Mouse (Mus musculus) gonadal fat pad, adult 2 months (tissue): ENCODE measurements at regions not wholly inside any gene's neighbourhood (a gene's known extent, or its start where the extent isn't known, plus 50 kb on each side); places are given as distances from the start of the nearest gene placed in this dataset.

Experiments used
- DNase-seq: peaks from one replicate; pipeline ENCODE4 v3.0.0-alpha.2; 2012; ENCODE audit warnings: low read depth

DNA sequence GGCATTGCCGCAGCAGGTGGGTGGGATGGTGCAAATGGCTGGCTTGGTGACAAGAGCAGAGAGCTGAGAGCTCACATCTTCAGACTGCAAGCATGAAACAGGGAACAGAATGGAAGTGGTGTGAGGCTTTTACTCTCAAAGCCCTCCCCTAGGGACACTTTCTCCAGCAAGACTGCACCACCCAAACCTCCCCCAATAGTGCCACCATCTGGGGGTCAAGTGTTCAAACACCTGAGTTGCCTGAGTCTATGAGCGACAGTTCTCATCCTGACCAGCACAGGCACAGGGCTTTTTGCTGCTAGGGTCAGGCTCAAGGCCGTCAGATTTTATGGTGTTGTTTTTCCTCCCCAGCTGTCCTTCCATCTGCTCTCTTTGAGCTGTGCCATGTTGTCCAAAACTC lies 337.9 kb upstream of the Eif4g2 start:
- DNase-seq = no peak

DNA sequence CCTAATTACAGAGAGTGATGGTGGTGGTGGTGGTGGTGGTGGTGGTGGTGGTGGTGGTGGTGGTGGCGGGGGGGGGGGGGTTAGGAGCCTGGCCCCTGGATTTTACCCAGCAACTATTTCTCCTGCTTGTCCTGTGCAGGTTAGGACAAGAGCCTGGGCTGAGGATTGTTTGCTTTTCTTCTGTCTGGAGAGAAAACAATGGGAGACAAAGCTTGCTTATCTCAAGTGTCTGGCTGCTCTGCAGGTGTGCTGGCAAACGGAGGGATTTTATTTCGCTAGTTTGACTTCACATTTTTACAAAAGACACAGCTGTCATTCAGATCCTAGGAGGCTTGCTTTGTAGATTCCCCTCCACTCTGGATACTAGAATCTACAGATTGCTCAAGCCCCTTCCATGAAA lies 334.9 kb upstream of the Eif4g2 start:
- no peak for DNase-seq

DNA sequence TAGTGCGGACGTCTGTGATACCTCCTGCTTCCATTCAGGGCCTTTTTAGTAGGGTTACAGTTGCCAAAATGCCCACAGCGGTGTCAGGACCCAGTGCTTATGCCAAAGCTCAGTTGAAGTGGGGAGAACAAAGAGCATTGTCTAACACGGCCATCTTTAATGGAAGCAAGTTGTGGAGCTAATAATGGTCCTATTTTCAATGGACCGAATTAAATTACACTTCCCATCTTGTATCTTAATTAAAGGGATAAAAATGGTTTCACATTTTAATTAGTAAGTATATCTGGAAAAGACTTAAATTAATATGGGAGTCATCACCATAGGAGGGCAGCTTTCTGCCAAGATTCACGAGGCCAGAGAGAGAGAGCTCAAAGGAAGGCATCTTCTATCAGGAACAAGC lies 333.2 kb upstream of the Eif4g2 start:
- DNase-seq = no peak

DNA sequence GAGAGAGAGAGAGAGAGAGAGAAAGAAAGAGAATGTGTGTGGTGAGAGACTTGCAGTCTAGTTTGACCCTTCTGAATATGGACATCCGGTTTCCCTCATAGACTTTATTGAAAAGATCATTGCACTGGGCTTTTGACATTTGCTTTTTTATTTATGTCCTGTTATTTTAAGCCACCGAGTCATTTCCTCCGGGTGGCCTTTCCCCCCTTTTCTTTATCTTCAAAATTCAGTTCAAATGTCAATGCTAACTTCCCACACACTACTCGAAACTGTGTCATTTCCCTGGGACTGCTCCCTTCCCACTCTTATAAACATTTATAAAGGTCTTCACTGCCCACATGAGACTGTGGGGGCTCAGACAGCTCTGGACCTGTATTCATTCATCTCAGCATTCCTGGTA lies 330.9 kb upstream of the Eif4g2 start:
- no peak for DNase-seq

DNA sequence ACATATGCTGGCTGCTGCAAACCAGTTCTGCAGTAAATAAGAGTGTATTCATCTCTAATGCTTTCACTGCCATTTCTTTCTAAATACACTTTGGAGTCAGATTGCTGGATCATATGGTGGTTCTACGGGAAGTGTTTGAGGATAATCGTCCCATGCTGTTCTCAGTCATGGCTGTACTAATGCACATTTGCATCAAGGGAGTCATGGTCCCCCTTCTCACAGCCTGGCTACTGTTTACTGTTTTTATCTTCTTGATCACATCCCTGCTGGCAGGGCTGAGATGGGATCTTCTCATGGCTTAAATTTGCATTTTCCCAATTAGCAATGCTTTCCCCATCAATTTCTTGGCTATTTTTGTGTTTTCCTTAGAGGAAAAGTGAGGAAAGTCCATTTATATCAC lies 330.1 kb upstream of the Eif4g2 start:
- no peak for DNase-seq

DNA sequence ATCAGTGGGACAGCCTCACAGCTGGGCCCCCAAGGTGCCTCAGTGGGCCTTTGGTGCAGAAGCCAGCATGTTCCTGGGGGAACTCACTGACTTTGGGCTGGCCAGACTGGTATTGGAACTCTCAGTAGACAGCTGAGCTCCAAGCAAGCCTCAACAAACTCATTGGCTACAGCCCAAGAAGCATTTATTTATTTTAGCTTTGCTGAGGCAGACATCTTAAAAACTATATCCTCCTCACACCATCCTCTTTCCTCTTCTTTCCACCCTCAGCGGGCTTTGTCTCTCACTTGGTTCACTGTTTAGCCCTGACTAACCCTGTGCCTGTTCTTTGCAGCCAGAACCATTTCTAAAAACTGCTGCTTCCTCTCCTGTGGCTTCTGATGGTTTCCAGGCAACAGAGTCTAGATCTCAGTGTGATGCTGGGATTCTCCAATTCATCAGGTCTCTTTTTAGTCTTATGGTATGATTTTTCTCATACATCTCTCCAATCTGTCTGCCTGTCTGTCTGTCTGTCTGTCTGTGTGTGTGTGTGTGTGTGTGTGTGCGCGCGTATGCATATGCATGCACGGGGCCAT lies 328.6 kb upstream of the Eif4g2 start:
- no peak for DNase-seq

DNA sequence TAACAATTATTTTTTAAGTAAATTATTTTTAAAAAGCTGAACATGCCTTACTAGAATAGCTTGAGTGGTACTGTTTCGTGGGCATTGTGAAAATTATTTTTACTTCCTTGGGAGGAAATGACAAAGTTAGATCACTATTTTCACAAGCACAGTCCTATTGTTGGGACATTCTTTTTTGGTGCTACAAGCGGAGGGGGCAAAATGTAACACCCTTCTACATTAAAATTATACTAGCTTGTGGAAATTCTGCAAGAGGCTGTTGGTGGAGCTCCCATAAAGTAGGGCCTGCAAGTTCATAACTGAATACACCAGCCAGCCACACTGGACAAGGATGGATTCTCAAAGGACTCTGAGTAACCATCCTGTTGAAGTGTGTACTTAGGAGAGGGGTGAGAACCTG lies 313.1 kb upstream of the Eif4g2 start:
- no peak for DNase-seq

DNA sequence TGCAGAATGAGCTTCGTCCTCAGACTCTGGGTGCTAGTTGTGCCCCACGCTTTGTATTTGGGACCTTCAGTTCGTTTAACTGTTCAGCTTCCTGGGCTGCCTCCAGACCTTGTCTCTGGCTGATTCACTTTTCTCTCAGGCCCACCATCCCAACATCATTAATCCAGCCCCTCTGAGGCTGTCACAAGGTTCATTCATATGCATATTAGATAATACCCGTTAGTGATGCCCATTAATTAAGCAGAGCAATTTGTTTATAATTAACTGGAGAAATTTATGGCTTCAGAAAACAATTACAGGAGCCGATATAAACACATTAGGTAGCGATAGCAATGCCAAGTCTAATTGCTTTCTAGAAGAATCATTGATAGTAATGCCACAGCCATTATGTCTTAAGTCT lies 312.3 kb upstream of the Eif4g2 start:
- no peak for DNase-seq

DNA sequence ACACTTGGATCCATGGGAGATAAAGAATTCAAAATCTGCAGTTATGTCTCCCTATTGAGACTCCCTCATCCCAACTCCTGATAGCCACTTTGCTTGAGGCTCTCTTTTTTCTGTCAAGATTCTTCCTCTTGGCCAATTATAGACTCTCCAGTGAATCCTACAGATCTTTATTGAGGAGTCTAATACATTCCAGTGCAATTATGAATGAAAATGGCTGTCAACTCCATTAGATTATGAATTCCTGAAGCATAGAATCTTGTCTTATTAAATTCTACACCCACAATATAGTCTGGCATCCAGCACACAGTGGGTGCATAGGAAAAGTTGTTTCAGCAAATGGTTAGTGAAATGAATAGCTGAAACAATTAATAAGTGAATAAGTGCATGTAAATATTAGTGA lies 311.0 kb upstream of the Eif4g2 start:
- DNase-seq = no peak

DNA sequence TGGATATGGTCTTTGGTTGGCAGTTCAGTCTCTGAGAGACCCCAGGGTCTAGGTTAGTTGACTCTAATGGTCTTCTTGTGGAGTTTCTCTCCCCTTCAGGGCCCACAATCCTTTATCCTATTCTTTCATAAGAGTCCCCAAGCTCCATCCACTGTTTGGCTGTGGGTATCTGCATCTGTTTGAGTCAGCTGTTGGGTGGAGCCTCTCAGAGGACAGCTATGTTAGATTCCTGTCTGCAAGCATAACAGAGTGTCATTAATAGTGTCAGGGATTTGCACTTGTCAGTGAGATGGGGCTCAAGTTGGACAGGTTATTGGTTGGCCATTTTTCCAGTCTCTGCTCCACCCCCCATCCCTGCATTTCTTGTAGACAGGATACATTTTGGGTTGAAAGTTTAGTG lies 306.9 kb upstream of the Eif4g2 start:
- no peak for DNase-seq

DNA sequence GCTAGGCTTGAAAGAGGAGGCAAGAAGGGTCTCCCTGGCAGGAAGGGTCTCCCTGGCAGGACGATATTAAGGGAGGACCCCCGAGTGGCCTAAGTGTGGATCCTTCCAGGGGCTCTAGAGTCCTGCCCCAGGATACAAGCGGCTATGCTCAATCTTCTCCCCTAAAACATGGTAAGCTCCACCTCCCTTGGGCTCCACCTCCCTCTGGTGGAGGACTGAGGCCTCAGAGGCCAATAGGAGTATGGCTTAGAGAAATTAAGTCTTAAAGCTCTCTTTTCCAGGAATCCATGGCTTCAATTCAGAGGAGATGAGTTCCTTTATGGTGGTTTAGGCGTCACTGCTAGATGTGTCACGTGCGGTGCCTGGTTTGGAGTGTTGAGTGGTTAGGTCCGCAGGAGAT lies 291.7 kb upstream of the Eif4g2 start:
- DNase-seq = no peak

DNA sequence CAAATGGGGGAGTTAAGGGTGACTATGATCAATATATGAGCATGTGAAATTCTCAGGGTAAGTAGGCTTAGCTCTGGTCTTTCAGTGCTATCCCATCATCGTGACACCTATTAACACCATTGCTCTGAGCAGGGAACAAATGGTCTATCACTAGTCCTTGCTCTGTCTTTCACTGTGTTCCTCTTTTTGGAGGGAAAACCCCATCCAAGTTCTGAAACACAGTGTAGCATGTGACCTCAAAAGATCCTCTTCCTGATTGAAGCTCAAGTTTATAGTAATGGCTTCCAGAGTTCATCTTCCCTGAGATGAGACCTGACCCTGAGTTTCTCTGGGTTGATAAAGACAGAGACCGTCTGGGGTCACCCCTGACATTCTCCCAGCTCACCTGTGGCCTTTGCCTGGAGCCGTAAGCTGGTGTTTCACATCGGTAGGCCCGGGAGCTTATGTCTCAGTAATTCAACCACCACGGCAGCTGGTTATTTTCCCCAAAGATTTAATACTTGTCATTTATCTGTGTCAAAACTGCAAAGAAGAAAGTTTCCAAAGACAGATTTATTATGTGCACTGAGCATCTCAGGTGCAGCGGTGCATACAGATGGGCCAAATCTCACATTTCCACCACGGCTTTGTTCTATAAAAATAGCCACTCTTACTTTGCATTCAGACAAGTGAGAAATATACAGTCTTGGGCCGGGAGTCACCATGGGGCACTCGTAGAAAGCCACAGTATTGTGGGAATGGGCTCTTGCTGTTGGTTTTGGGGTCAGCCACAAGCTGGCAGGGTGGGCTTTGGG lies 290.7 kb upstream of the Eif4g2 start:
- no peak for DNase-seq

DNA sequence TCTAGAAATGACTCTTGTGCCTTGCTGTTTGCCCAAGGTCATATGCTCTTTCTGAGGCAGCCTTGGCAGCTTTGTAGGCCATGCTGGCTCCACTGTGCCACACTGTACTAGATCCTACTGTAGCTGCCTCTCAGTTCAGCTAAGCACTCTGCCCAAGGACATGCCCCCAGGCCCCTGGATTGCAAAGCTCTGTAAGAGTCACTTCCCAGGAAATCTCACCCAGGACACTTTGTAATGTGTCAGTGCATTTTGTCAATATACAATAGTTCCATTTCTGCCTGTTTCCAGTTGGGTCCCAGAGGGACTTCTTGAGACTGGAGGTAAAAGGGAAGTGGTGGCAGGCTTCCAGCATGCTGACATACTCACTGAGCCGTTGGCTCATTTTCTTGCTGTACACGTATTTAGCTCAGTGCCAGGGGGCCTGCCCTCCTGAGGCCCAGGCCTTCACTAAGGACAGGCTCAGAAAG lies 287.6 kb upstream of the Eif4g2 start:
- no peak for DNase-seq

DNA sequence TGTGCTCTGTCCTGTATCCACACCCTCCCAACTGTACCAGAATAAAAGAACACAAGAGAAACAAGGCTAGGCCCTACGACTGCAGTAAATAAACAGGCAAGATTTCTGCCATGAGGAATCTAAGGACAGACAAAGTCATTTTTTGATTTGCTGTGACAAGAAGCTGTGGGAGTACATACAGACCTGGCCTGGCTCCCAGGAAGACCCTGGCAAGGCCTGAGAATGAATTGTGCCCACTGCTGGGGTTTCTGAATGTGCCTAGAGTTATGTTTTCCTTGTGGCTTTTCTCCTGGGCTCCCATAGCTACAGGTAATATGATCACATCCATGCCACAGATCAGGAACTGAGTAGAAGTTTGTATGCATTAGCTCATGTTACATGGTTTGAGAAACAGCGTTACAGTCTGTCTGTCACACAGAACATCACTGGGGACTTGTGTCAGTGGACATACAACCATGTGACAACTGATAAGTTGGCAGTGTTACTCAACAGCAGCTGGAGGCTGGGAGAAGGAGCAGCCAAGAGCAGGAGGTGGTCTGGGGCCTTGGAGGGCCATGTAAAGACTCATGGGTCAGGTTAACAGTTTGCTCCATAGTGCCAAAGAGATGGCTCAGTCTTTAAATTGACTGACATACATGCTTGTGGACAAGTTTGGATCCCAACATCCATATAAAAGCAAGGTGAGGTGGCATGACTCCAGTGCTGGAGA lies 285.6 kb upstream of the Eif4g2 start:
- no peak for DNase-seq

DNA sequence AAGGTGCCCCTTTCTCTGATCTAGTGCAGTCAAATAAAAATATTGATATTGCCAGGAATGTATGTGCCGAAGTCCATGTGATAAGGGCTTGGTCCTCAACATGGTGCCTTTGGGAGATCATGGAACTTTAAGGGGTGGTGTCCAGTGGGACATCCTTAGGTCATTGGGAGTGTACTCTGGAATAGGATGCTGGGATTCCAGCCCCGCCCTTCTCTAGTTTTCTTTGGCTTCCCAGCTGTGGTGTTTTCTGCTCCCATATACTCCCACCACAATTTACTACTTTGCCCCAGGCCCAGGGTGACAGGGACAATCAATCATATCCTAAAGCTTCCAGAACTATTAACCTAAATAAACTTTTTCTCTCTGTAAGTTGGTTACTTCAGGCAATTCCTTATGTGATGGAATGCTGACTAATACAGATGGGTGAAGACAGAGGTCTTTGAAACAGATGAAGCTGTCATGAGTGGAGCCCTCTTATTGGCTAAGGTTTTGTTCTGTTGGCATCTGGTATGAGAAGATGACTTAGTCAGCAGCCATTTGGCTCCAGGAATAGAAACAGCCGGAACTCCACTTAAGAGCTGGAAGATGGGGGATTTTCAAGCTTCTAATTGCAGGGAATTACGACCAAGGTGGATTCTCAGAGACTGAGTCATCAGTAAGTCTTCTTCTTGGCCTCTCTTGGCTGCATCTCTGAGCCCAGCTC lies 284.3 kb upstream of the Eif4g2 start:
- DNase-seq = no peak

DNA sequence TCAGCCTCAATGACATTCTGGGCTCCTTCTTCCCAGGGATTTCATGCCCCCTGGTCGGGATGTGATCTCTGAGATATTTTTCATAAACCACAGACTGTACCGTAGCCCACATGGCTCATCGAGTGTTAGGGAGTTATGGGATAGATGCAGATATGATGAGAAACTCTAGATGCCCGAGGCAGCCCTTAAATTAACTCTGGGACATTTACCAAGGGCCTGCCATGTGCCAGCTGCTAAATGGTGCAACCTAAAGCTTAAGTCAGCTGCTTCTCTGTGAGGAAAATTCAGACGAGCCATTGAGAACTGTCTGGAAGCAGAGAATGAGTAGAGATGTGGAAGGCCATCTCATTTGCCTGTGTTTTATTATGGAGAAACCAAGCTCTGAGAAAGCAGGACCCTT lies 282.6 kb upstream of the Eif4g2 start:
- DNase-seq = no peak

DNA sequence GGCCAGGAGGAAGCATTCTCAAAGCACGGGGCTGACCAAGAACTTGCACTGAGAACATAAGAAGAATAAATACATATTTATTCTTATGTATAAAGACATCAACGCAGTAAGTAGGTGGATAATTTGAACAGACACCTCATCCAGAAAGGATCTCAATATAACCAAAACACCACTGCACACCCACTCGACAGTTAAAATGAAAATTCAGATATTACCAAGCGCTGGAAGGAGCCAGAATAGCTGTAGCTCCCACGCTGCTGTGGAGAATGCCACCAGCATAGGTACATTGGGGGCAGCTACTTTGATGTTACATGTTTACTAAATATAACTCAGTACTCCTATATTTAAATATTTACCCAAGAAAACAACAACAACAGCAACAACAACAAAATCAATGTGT lies 280.4 kb upstream of the Eif4g2 start:
- no peak for DNase-seq

DNA sequence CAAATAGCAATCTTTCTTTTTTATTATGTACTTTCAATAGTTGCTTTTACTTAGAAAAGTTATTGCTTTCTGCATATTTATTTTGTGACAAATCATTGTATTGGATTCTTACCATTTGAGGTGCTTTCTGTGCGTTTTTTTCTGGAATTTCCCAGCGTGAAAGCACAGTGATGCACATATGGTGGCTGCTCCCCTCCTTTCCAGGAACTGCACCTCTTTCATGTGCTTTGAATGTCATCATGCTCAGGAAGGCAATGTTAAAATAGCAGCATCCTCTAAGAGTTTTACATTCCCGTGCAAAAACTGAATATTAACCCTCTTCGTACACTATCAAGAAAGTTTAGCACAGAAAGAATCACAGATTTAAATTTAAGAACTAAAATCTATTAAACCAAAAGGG lies 279.8 kb upstream of the Eif4g2 start:
- DNase-seq = no peak

DNA sequence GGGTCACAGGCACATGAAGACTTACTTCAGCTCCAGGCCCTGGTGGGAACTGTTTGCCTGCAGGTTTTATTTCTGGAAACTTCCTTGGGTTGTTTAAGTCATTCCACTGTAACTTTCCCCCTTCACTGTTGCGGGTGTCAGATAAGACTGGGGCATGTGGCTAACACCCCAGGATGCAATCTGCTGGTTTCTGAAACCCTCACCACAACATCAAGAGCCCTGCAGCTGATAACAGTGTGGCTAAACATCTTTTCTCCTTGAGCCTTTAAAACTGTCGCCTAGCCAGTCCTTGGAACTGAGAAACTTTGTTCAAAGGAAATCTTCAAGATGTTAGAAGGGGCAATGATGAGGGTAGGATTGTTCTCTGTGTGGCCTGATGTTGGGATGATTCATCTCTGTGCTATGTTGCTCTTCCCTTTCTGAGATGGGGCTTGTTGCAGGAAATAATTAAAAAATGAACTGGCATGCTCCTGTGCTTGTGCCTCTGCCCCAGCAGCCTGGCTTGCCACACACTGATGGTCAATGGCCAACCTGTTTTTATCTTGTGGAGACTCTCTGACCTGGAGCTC lies 272.3 kb upstream of the Eif4g2 start:
- DNase-seq = no peak

DNA sequence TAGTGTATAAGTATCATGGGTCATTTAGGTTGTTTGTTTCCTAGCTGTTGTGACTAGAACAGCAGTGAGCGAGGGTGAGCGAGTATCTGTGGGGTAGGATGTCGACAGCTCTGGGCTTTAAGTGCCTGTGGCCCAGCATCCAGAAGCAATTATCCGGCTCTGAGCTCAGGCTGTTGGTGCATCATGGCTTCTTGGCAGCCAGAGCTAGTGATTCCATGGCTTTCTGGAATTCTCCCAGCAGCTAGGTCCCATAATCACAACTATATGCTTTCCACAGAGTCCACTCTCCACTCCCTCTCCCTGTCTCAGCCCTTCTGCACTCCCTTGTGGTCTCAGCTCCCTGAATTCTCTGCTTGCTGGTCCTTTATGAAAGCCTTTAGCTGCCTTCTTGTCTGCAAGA lies 271.2 kb upstream of the Eif4g2 start:
- no peak for DNase-seq

DNA sequence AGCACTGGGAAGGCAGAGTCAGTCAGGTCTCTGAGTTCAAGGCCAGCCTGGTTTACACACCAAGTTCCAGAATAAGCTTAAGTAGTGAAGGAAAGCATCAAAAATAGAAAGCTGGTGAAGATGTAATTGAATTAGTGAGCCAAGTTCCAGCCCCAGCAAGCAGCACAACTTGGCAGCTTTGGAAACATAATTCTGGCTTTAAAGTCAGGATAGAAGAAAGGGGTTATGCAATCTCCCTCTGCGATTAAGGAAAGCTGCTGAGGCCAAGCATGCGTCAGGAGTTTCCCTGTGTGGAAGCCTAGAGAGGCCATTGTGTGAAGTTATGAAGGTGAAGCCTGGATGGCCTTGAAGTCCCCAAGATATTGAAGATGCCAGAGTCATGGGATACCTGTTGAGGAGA lies 269.3 kb upstream of the Eif4g2 start:
- DNase-seq = peak; percentile 33

DNA sequence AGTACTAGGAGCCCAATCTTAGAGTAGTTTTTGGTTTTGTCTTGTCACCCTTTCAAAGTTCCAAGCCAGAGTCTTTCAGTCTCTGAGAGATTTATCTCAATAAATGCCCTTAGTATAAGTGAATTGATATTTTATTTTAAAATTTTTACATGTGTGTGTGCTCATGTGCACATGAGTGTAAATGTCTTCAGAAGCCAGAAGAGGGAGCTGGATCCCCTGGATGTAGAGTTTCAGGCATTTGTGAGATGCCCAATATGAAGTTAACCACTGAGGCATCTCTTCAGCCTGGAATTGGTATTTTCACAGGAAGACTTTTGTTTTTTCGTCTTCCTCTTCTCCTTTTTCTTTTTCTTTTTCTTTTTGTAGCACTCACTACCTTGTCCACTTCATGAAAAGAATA lies 262.3 kb upstream of the Eif4g2 start:
- DNase-seq = no peak
